Mouse (Mus musculus): ENCODE results near the gene Prf1. TPM values are rescaled to one million over a fixed set of nuclear protein-coding genes. Genes with fewer than 3 reads are reported as not detected.

Gene Prf1
- polyA plus RNA-seq (2015; fragmentation: Nextera tagmentation; extraction: Ambion mirVana): not detected in 2 replicates

GRCm38 (mm10) chr10:61297477-61297876, at the start of gene Prf1:
Gene Prf1, plus strand, starts transcription at chr10:61297833.

GRCm38 (mm10) chr10:61273081-61273843, 24.4 kb upstream of the Prf1 start, which contains the start of gene Adamts14:
Gene Adamts14, minus strand, starts transcription at chr10:61273438.

Other genes starting within 250 kb of the Prf1 start
- gene Pcbd1, start 208.5 kb upstream of the Prf1 start, polyA plus RNA-seq (2015; fragmentation: Nextera tagmentation; extraction: Ambion mirVana): 53.9 and 85.4 TPM in 2 replicates
- 30.3 and 50.5 TPM in 2 replicates for gene Sgpl1, start 150.1 kb upstream of the Prf1 start, polyA plus RNA-seq (2015; fragmentation: Nextera tagmentation; extraction: Ambion mirVana)
- gene Tbata, start 125.9 kb upstream of the Prf1 start, polyA plus RNA-seq (2015; fragmentation: Nextera tagmentation; extraction: Ambion mirVana): 0.14 and 0.22 TPM in 2 replicates
- gene Adamts14, start 24.4 kb upstream of the Prf1 start, polyA plus RNA-seq (2015; fragmentation: Nextera tagmentation; extraction: Ambion mirVana): 1.5 and 1.8 TPM in 2 replicates
- 11.5 and 12.7 TPM in 2 replicates for gene Pald1, start 85.7 kb downstream of the Prf1 start, polyA plus RNA-seq (2015; fragmentation: Nextera tagmentation; extraction: Ambion mirVana)
- gene Nodal, start 120.1 kb downstream of the Prf1 start, polyA plus RNA-seq (2015; fragmentation: Nextera tagmentation; extraction: Ambion mirVana): 0.20 TPM in 1 of 2 replicates, not detected in the other
- gene Eif4ebp2, start 154.8 kb downstream of the Prf1 start, polyA plus RNA-seq (2015; fragmentation: Nextera tagmentation; extraction: Ambion mirVana): 31.9 and 57.1 TPM in 2 replicates
- gene Lrrc20, start 178.0 kb downstream of the Prf1 start, polyA plus RNA-seq (2015; fragmentation: Nextera tagmentation; extraction: Ambion mirVana): 4.7 and 8.8 TPM in 2 replicates